Mouse (Mus musculus) left cerebral cortex, postnatal 36 days (tissue): ENCODE measurements around the gene Ccdc162. TPM values are rescaled to one million over a fixed set of nuclear protein-coding genes. Genes with fewer than 3 reads are reported as not detected.
"Not testable (repeated sequence)": the region's sequence is repeated elsewhere in the genome, so short reads cannot be mapped to it uniquely, and the experiment has no call there.

ENCODE experiments used
- DNase-seq, 2 experiments: peaks; one replicate each; pipeline ENCODE4 v3.0.0; 2021 to 2022; ENCODE audit warnings: low spot score in 2 of 2, mixed read lengths in 1 of 2
- intact Hi-C: fragments of 180-260 bp; cut with DNase I; formaldehyde crosslinking; loops from one replicate; pipeline ENCODE4 v1.15.1; 2025
- total RNA-seq, 2 experiments: library from RNA; stranded (reverse); gene quantifications; 2 replicates each; pipeline ENCODE4 v1.2.3; 2021

The Ccdc162 gene
- total RNA-seq, 2 experiments from 2014 or later: 1.6 to 1.7 TPM

DNA sequence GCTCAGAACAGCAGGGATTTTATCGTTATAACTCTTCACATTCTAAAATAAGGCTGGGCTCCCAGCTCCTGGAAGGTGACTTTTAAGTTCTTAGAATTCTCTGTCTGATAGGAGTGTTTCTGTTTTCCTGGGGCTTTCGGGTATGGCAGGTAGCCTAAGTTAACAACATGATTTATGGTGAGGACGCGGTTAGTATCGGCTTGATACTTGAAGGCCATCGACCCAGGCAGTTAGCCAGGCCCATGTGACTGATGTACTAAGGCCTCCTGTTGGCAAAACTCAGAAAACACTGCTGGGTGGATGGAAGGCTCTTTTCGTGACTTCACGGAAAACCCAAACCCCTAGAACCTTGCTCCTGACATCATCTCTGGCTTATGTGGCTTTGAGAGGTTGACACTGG lies 7.1 kb downstream of the Ccdc162 start:
- DNase-seq: no peak
- intact Hi-C loops: no loop called here

DNA sequence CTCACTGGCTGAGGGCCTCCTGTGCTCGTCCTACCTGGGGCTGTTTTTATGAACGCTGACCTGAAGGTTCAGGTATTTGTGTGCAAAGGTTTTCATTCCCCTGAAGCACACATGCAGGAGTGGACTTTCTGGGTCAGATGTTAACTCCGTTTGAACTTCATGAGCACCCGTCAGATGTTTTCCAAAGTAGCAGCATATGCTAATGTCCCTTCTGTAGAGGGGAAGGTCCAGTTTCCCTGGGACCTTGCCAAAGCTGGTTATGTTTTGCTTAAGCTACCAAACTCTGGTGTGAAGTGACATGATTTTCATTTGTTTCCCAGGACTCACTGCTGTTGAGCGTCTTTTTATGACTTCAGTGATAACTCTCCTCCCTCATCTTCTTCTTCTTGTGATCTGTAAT lies 16.8 kb downstream of the Ccdc162 start:
- intact Hi-C loops: loop anchor here (10.0 kb wide), 1 partner anchor 595 kb away; no protein-coding TSS in a partner anchor
- no peak for DNase-seq

DNA sequence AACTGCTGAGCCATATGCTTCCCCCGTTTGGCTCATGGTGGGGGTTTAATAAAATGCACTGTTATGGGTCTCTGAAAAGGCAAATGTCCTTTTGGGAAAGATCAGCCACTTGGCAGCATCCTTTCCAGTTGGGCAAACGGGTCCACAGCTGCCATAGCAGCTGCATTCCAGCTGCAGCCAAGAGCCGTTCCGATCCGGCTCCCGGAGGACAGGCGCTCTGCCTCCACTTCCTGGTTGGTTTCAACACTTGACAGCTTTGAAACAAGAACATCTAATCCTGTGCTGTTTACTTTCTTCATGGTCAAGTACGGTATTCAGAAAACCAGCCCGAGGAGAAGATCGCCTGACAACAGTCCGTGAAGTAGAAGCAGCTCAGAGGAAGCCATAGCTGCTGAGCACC lies 19.4 kb downstream of the Ccdc162 start:
- intact Hi-C loops: loop anchor here (10.0 kb wide), 1 partner anchor 598 kb away; no protein-coding TSS in a partner anchor

DNA sequence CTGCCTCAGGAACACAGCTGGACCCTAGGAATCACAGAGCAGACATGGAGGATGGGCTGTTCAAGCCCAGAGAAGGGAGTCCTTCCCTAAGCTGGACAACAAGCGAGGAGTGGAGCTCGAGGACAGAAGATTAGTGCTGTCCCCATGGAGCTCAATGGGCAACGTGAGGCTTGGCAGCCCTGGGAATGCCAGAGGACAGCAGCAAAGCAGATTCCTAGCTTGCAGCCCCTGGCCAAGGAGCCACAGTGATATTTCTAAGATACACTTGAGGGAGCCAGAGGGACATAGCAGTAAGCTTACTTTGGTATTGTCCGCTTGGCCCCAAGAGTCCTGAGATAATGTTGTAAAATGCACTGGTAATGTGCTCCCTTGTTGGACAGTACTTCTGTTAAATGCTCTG lies 25.5 kb downstream of the Ccdc162 start:
- intact Hi-C loops: loop anchor here (10.0 kb wide), 1 partner anchor 604 kb away; no protein-coding TSS in a partner anchor

More for the DNA sequence above, 19.4 kb downstream of the Ccdc162 start:
- no peak for DNase-seq

DNA sequence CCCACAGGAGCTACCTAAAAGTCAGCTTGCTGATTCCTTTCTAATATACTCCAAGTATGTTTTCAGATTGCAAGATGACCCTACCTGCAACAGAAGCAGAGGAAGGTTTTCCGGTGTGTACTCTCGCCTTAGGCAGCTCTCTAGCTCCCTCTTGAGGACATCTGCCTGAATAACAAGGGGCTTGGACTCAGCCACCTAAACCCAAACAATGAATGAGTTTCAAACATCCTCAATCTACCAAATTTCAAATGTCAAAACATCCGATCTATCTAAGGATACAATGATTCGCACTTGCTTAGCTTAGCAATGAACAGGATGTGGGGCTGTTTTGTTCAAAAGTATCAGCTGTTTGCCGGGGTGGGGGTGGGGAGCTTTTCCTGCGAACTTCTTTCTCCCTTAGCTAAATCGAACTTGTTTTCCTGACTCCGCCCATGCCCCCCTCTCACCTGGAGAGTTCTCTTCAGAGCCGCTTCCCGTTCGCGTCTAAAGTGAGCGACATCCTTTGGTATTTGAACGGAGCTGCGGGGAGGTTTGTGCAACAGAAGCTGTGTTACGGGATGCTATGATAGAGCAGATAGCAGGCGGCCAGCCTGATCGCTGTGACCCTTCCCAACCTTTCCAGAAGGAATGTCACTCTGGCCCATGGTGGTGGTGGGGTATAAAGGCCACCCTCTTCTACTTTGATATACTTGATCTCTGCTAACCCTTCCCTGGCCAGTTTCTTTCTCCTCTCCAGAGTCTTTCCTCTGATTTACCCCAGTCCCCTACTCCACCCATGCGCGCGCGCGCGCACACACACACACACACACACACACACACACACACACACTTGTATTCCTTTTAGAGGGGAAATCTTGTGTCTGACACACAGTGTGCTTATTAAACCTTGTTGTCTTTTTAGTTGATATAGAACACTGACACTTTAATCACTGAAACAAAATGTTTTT lies 26.2 kb downstream of the Ccdc162 start:
- intact Hi-C loops: loop anchor here (10.0 kb wide), 3 partner anchors 255 to 605 kb away; partner anchors contain the start of genes Ak9 and Fig4
- peak; percentile 49 to 50 for DNase-seq

More for the DNA sequence above, 25.5 kb downstream of the Ccdc162 start:
- no peak for DNase-seq

DNA sequence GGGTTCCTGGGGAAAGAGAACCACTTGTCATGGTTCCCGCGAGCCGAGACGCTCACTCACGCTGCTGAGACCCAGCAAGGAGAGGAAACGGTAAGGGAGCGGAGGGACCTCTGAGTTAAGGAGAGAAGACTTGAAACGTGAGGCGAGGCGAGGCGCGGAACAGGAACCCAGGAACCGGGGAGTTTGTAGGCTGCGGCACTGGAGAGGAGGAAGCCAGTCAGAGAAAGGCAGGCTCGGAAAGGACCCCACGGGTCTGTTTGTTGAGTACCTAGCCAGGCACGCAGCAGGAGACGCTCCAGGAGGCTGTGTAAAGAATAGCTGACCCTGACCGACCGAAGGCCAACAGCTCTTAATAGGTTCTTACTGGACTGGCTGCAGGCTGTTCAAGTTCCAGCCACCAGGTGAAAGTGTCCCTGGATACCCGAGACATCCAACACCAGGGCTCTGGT lies 31.9 kb downstream of the Ccdc162 start:
- DNase-seq: no peak
- intact Hi-C loops: loop anchor here (10.0 kb wide), 2 partner anchors 250 to 380 kb away; partner anchors contain the start of genes Ak9 and Fig4

DNA sequence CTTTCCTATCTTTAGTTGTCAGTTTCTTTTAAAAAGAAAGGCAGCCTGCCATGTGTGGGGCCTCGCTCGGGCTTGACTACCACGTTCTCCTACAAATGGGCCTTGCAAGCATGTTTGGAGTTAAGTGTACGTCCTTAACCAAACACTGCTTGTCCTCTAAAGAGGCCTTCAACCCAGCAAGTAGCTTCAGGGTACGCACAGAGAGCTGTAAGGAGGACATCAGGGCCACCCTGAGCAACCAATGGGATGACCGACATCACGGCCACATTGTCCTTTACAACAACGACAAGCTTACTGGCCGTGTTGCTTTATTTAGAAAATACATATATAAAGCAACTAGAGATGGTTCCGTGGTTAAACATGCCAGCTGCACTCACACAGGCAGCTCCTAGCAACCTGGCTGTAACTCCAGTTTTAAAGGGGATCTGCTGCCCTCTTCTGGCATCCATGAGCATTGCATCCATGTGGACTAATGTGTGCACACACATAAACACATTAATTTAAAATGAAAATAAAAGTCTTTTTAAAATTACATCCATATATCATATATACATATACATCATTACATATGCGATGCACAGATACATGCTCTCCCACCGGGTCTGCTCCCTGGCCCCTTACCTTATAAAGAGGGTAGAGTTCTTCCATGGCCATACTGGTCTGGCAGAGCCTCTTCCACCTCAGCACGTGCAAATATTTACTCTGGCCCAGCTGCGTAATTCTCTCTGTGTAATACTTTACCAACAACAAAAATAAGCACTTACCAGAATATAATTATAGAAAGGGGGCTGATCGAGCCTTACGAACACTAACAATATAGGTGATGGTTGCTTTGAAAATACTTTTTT lies 33.7 kb downstream of the Ccdc162 start:
- intact Hi-C loops: loop anchor here (2.0 to 10.0 kb wide), 3 partner anchors 164 to 378 kb away; partner anchors contain the start of genes Ak9, Cd164 and Fig4

DNA sequence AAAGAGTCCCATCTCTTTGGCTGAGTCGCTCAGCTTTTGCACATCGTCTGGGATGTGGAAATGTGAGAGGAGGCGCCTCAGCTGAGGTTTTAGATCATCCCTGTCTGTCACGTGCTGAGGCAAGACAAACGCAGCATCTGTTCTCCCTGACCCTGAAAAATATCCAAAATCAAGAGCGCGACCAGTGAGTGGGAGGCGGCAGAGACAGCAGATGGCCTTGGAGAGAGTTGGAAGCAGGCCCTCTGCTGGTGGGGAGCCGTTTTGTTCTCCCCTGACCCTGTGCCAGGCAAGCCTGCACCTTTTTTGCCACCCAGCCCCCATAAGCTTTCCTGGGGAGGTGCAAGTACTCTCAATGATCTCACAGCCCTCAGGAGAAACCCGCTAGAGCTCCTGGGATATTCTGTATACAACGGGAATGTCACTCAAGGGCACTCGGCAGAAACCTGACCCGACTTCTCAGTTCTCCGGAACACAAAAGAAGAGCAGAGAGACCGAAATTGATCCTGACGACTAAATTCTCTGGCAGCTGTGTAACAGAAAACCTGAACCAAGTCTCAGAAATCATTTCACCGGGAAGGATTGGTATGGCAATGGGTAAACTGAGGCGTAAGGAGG lies 37.6 kb downstream of the Ccdc162 start:
- intact Hi-C loops: no loop called here
- DNase-seq: peak; percentile 68 to 70

More for the DNA sequence above, 33.7 kb downstream of the Ccdc162 start:
- peak; percentile 81 to 87 for DNase-seq

DNA sequence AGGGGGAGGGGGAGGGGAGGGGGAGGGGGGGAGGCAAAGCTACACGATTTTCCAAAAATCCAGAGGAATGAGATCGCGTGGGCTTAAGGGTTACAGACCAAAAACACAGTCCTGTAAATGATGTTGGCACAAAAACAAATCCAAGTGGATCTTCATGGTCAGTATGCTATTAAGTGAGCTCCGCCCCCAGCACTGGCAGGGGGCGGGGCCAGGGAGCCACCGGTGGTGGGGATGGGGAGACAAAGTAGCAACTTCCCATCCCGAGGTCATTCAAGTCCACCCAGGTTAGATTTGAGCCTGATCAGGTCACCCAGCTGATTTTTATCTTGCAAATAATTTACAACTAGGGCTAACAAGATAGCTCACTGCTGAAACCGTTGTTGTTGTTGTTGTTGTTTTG lies 39.0 kb downstream of the Ccdc162 start:
- DNase-seq: no peak
- intact Hi-C loops: no loop called here

DNA sequence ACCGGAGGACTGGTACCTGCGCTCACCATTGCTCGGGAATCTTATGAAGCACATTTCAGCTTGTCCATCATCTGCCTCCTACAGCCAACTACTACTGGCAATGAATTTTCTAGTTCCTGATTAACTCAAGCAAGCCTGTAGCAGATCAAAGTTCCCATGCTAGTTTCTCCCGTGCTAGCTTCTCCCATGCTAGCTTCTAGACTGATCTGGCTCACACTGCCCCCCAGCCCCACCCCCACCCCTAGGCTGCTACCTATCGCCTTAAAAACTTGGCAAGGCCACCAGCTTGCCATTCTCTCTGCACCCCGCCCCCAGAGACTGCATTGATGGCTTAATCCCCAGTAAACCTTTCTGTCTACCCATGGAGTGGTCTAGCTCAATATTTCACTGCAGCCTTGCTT lies 39.8 kb downstream of the Ccdc162 start:
- intact Hi-C loops: no loop called here
- DNase-seq: no peak

DNA sequence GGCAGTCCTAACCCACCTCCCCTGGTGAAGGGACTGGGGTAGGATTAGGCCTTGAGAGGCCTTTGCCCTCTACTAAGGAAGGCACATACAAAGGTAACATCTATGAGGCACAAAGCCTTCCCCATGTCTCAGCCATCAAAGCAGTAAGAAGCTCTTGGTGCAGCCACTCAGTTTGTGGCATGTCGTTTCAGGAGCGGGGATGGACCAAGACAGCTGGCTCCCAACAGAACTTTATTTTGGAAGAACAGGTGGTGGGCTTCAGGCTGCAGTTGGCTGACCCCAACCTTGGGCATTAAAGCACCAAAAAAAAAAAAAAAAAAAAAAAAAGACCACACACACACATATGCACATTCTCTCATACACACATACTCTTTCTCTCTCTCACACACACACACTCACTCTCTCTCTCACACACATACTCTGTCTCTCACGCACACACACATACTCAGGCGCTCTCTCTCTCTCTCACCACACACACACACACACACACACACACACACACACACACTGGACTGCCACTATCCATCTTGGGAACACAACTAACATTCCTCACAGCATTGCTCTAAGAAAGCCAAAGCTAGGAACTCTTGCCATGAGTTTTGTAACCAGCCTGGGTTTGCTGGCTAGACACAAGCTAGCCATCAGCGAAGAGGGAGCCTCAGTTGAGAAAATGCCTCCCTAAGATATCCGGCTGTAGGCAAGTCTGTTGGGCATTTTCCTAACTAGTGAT lies 40.4 kb downstream of the Ccdc162 start:
- no peak for DNase-seq
- intact Hi-C loops: no loop called here

DNA sequence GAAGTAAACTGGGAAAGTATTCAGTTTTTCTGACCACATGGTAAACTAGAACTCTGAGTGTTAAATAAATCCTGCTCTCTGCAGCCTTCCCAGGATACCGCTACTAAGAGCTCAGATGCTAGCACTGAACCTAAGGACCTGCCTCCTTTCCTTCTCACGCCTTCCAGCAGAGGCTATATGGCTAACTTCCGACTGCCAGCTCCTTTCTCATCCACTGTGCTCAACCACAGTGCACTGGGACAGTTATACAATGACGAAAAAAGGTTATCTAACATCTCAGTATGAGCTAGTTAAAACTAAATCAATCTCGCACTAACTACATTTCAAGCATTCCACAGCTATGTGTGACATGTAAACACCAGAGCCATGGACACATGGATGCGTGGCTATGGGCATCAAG lies 41.2 kb downstream of the Ccdc162 start:
- intact Hi-C loops: no loop called here
- no peak for DNase-seq

DNA sequence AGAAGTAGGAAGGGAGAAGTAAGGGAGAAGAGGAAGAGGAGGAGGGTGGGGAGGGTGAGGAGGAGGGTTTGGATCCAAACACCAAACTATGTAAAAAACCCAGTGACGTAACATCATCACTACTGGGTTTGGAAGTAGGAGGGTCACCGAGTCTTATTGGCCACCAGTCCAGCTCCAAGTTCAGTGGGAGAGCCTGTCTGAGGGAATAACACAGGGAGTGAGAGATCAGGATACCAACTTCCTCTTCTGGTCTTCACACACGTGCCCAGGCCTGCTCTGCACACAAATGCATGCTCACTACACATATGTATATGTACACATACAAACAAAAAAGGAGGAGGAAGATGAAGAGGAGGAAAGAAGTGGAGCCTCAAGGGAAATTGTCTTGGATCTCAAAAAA lies 42.1 kb downstream of the Ccdc162 start:
- no peak for DNase-seq
- intact Hi-C loops: no loop called here

DNA sequence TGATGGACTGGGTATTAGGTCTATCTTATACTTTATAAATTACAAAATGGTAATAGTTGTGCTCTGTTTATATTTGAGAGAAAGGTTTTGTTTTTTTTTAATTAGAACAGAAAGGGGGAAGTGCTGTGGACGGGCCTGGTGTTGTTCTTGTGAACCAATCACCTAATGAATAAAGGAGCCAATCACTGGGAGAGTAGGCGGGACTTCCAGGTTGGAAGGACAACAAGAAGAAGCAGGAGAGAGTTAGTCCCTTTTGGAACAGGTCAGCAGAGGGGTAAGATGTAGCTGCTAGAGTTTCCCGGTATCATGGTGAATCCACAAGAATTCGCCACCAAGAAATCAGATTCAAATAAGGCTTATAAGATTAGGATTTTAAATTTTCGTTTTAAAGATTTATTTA lies 46.2 kb downstream of the Ccdc162 start:
- no peak for DNase-seq
- intact Hi-C loops: no loop called here

DNA sequence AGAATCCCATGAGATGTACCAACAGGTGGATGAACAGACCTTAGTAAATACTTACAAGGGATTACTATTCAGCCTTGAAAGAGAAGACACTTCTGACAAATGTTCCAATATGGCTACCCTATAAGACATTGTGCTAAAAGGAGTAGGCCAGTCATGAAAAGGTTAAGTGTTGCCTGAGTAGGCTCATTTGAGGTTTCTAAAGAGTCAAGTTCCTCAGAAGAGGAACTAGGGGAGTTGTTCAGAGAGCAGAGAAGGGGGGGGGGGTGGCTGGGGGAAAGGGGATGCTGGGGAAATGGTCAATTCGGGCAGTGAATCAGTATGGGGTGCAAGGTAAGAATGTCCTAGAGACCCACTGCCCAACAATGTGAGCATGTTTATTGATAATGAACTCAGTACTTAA lies 50.9 kb downstream of the Ccdc162 start:
- intact Hi-C loops: no loop called here

DNA sequence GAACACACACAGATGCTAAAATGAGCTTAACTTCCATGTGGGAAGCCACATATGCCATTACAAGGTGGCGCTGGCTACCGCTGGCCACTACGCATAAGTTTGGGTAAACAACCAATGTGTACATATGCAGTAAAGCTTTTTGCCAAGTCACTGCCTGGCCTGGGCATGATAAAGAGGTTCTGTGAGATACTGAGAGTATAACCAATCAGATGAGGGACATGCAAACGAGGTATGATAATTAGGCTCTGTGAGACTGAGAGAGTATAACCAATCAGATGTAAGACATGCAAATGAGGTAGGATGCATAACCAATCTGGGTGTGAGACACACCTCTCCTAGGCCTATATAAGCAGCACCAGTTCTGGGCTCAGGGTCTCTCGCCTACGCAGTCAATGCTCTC lies 56.8 kb downstream of the Ccdc162 start:
- intact Hi-C loops, DNase-seq: not testable (repeated sequence)

More for the DNA sequence above, 50.9 kb downstream of the Ccdc162 start:
- no peak for DNase-seq

DNA sequence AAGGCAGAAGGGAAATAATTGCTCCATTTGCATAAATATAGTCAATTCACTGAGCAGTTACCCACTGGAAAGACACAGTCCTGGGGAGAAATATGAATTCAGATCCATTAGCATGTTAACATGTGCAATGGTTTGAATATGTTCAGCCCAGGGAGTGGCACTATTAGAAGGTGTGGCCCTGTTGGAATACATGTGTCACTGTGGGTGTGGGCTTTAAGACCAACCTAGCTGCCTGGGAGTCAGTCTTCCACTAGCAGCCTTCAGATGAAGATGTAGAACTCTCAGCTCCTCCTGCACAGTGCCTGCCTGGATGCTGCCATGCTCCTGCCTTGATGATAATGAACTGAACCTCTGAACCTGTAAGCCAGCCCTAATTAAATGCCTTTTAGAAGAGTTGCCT lies 60.8 kb downstream of the Ccdc162 start:
- DNase-seq, intact Hi-C loops: not testable (repeated sequence)

DNA sequence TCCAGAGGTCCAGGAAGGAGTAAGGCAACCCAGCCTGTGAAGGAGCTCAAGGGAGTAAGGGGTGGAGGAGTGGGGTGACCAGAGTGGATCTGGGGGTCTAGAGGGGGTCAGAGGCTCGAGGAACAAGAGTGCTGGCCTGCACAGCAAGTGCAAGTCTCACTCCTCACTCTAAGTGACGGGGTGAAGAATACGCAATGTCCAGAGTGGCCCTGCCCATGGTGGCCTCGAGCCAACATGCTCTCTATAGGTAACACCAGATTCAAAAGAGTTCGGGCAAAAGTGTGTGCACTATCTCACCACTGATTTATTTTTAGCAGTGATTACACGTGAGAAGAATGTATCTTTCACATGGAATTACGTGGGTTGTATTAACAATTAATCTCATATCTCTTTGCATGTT lies 63.4 kb downstream of the Ccdc162 start:
- DNase-seq: no peak
- intact Hi-C loops: no loop called here
